Comparison of ENCODE assay signal across 9 mouse cellular contexts in the genomic region with DNA sequence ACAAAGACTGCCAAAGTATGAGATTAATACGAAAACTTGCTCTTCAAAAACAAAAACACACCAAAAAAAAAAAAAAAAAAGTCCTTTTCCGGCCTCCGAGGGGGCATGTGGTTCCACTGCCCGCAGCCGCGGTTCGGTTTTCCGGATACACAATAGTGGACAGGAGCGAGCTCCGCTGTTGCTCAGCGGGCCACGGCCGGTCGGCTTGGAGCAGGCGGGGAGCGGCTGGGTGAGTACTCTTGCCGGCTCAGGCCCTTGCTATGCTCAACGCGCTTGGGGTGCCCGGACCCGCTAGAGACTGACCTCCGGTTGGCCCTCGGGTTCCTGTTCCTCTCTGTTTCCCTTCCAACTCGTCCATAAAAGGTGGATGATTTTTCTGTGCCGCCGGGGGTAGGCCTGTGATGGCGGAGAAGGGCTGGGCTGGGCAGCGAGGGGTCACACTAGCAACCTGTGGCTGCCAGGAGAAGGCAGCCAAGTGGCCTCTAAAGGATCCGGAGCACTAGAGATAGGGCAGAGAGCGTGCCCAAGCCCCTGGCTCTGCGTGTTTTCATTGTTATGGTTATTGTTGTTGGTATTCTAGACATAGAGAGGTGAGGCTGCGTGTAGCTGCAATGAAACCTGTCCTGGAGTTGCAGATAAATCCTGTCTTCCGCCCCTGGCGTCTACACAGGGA. TPM values are rescaled to one million over a fixed set of nuclear protein-coding genes. Genes with fewer than 3 reads are reported as not detected.
A peak's percentile ranks its signal among the peaks of the same experiment; 100 is the strongest.
DNase-seq lines count a peak whose midpoint lies in the region; ATAC-seq lines count a peak whose summit lies in the region.
"Had no signal": no experiment of that assay in that cellular context is flagged by ENCODE, and none has a peak within 500 bp of the region (broad histone marks: within the 10 kb centered on the region; RNA-seq: fewer than 3 reads in every experiment).

No protein-coding gene starts in this region.

- H3K4me1 ChIP-seq in lung, embryonic 16.5 days (replicated peaks; ENCODE audit: control insufficient read depth, insufficient read depth, low read length), result peaks cover 4% of the 10 kb centered on the region; the same call in 1 of the 2 replicates

- H3K27ac ChIP-seq in lung, embryonic 16.5 days (ENCODE audit: low read length), result peak overlapping the region; percentile 92

- peak overlapping the region; percentile 53 for H3K4me3 ChIP-seq in lung, embryonic 16.5 days (ENCODE audit: low read length)

- no peak for ATAC-seq in lung, embryonic 16.5 days (ENCODE audit: low read depth)
- ATAC-seq: Patski had no signal

- no peaks in the 10 kb centered on the region for H3K9me3 ChIP-seq in lung, embryonic 16.5 days (ENCODE audit: control insufficient read depth, low read length)

- DNase-seq in thymus, postnatal 4 days, result peak; percentile 27
- no peak for DNase-seq in thymus, postnatal 25 days
- DNase-seq in kidney, adult 18-20 months, result peak; percentile 81
- no peak for DNase-seq in cerebellum, adult 9-10 months
- DNase-seq in ovary, postnatal 36 days (ENCODE audit: low spot score), result no peak
- DNase-seq in MN1 (ENCODE audit: low spot score), result no peak
- DNase-seq in right cerebral cortex, adult 18-20 months, result no peak

- peak overlapping the region; percentile 79 for H3K4me2 ChIP-seq in lung, embryonic 16.5 days (ENCODE audit: low read depth, low read length)

- no peaks in the 10 kb centered on the region for H3K36me3 ChIP-seq in lung, embryonic 16.5 days (ENCODE audit: control insufficient read depth, insufficient read depth, low read length)

- peaks cover 41% of the 10 kb centered on the region for H3K27me3 ChIP-seq in lung, embryonic 16.5 days (ENCODE audit: control insufficient read depth, insufficient read depth, low read depth, low read length)
- H3K27me3 ChIP-seq: Patski had no signal

- 2% methylated on average over 34 of the region's 34 CpGs for WGBS in lung, embryonic 16.5 days

- H3K9ac ChIP-seq in lung, embryonic 16.5 days (ENCODE audit: low read length), result peak overlapping the region; percentile 72

RNA-seq across cellular contexts. Expression of a gene that starts 3.3 kb away (rescaled TPM):
- polyA plus RNA-seq in lung, embryonic 16.5 days (2015; fragmentation: Nextera tagmentation; extraction: Ambion mirVana), result 3.4 TPM in 2 replicates

RNA-seq across cellular contexts. Expression of a gene that starts 8.3 kb away (rescaled TPM):
- polyA plus RNA-seq in lung, embryonic 16.5 days (2015; fragmentation: Nextera tagmentation; extraction: Ambion mirVana), result 2.1 and 2.6 TPM in 2 replicates

RNA-seq across cellular contexts. Expression of a gene that starts 11.7 kb away (rescaled TPM):
- polyA plus RNA-seq in lung, embryonic 16.5 days (2015; fragmentation: Nextera tagmentation; extraction: Ambion mirVana), result 39.2 and 46.6 TPM in 2 replicates

RNA-seq across cellular contexts. Expression of a gene that starts 22.5 kb away (rescaled TPM):
- polyA plus RNA-seq in lung, embryonic 16.5 days (2015; fragmentation: Nextera tagmentation; extraction: Ambion mirVana), result 8.8 and 11.6 TPM in 2 replicates

RNA-seq across cellular contexts. Expression of a gene that starts 28.4 kb away (rescaled TPM):
- 2.2 and 3.2 TPM in 2 replicates for polyA plus RNA-seq in lung, embryonic 16.5 days (2015; fragmentation: Nextera tagmentation; extraction: Ambion mirVana)

Comparison
In these comparisons a context has a peak if more than half of its experiments do, and no peak if none do; other contexts are left out.
1. DNase-seq: peak in thymus, postnatal 4 days (single experiment) and kidney, adult 18-20 months (single experiment); none in thymus, postnatal 25 days (single experiment), cerebellum, adult 9-10 months (single experiment), ovary, postnatal 36 days (single experiment), MN1 (single experiment) and right cerebral cortex, adult 18-20 months (single experiment).